Mouse (Mus musculus): Measurements from ENCODE around the gene Tmem200b.

Tmem200b gene

DNA sequence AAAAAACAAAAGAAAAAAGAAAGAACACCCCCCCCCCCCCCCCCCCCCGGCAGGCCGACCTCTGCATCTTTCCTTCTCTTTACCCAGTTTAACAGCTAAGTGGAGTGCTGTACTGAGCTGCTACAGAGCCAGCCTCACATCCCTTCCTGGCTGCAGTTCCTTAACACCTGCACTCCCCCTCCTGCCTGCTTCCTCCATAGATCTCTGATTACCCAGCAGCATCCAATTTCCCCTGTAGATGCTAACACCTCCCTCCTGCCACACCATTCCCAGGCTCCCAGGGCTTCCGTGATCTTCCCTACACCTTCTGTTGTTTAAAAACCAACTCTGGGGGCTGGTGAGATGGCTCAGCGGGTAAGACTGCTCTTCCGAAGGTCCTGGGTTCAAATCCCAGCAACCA lies 10.1 kb upstream of the Tmem200b start:
- no peak for DNase-seq

DNA sequence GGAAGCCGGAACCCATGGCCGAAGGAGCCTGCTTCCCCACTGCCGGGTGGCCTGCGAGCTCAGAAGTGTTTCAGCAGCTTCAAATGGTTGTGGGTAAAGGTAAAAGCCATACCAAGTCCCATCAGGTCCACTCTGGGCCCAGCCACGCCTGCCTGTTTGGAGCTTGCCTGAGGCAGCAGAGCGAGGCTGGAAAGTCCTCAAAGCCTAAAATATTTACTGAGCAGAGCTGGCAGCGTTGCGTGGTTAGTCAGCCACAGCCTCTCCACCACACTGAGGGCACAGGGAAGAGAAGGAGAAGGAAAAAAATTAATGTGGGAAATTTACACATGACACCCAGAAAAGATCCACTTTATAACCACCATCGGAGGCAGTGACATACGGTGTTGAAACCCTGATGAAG lies 8.0 kb upstream of the Tmem200b start:
- DNase-seq, result no peak

DNA sequence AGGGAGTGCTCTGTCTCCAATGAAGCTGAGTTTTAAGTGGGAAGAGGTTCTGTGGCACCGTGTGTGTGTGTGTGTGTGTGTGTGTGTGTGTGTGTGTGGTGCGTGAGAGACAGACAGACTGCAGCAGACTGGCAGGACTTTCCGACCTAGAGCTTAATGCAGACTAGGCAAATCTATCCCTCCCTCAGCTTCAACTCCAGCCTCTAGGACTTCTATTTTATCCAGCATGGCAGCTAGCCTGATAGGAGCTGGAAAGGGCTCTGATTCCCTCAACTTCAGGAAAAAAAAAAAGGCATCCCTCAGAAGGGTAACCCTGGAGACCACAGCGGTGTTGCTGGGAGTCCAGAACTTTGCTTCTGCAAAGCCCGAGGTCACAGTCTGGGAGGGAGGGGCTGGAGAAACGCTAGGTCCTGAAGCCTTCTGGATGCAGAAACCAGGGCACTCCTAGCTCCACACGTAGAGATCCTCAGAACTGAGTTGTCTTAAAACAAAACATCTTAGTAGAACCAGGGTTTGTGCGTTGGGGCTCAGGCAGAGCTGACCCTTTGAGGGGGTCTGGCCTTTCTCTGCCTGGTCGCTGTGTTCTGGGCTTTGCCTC lies 7.4 kb upstream of the Tmem200b start:
- DNase-seq, result no peak

DNA sequence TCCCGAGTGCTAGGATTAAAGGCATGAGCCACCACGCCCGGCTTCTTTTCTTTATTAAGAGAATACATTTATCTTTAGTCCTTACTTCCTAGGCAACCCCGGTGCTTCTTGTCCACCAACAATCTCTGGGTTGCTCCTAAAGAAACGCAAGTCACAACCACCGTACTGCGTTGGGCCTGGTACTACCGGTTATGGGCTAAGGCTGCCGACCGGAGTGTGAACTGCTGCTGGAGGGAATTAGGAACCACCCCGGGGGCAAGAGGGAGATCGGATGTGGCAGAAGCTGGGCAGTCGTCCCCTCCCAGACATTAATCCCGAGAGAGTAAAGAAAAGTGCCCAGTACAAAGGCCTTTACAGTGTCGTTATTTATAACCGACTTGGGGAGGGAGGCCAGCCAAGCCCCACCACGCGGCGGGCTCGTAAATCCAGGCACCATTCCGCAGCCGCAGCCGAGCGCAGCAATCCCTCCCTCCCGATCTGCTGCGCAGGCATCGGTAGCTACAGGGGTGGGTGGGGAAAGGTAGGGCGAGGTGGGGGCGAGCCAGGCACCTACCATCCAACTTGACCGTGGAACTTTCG lies 6.6 kb upstream of the Tmem200b start:
- no peak for DNase-seq

DNA sequence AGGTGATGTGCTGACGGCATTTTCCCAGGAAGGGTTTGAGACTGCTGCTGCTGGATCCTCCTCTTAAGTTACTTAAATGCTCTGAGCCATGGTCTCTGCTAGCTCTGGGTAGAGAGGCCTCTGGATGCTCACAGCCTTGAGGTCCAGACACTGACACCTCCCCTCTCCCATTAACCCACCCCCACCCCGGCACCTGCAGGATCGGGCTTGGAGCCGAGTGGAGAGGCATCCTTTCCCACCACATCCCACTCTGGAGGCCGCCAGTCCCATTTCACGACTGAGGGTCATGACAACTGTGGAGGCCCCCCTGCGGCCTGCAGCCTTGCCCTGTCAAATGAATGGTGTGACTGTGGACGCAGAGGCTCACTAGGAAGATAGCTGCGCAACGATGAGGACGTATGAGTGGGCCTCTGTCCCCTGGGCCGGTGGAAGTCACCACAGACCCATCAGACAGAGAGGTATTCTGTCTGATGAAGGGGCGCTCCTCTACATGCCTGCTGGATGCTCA lies 5.7 kb upstream of the Tmem200b start:
- DNase-seq, result no peak

DNA sequence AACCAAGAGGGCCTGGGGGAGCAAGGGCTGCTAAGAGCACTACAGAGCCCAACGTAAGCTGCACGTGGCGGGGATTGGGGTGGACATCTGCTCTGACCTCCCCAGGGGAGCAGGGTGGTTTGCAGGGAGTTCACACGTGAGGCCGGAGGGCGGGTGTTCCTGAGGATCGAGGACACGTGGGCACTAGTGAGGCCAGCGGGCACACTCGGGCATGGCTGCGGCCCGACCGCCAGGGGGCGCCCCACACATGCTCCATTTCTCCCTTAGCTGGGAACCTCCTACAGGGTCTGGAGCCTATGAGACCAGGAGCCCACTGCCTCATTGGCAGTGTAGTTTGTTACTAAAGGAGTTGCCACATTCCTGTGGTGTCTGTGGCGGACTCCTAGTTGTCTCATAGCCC lies 5.1 kb upstream of the Tmem200b start:
- peak; percentile 80 for DNase-seq

DNA sequence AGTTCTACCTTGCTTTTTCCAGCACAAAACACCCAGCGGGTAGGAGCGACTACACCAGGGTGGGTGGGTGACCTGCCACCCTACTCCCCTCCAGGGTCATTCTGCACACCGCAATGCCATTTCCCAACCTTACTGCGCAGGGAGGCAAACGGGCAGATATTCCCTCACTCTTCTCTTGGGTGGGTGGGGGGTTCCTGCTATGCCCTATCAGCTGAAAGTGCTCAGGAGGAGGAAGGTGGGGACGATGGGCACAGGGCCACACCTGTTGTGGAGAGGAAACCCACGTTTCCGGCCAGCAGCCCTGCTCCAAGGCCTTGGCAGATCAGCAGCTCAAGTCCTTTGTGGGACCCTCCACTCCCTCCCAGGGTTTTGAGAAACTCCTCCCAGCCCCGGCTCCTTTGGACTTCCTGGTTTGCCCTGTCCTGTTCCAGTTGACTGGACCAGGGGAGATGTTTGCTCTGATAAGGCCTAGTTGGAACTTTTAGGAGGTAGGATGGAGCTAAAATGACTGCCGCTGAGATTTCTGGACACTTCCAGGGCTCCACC lies 4.5 kb upstream of the Tmem200b start:
- no peak for DNase-seq

DNA sequence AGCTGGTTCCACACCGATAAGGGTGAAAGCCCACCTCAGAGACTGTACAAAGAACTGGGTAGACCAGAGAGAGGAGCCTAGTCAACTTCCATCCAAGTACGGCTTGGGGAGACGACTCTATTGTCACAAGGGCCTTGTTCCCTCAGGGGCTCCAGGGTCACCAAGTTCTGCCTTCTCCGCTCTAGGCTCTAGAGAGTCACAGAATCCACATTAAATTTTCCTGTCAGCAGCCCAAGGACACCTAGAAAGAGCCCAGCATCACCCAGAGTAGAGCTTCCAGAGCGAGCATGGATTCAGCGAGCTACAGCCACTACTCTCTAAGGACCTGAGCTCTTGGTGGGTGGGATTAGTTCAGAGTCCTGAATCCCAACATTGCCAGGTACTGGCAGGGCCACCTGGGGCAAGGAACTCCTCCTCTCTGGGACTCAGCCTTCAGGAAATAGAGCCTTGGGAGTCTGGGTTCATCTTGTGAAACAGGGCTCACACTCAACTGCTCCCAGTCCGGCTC lies 3.5 kb upstream of the Tmem200b start:
- no peak for DNase-seq

DNA sequence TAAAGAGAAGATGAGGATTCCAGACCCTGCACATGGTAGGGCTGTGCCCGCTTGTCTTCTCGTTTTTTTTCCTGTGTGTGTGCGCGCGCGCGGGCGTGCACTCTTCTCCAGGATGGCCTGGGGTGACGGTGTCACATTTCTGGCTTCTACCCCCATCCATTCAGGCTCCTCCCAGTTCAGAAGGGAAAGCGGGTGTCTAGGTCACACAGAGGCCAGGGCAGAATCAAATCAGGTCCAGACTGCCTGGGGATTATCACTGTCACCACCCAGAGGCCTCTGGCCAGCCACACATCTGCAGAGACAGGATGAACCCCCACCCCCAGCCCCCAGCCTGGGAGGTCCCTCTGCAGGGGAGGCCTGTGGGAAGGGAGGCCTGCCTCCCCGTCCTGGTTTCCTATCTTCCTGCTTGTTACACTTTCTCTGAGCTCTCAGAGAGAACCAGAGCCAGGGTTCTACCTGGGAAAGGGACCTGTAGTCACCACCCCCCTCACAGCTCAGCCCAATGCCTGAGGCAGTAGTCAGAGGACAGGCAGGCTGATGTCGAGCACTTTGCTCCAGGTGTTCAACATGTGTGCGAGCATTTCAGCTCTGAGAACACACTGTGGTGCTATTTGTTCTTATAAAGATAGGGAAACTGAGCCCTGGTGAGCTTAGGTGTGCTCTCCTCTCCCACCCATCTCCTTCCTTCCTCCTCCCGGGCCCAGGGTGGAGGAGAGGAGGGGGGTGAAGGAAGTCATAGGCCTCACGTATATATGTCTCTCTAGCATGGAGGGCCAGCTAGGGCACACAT lies 2.7 kb upstream of the Tmem200b start:
- no peak for DNase-seq

DNA sequence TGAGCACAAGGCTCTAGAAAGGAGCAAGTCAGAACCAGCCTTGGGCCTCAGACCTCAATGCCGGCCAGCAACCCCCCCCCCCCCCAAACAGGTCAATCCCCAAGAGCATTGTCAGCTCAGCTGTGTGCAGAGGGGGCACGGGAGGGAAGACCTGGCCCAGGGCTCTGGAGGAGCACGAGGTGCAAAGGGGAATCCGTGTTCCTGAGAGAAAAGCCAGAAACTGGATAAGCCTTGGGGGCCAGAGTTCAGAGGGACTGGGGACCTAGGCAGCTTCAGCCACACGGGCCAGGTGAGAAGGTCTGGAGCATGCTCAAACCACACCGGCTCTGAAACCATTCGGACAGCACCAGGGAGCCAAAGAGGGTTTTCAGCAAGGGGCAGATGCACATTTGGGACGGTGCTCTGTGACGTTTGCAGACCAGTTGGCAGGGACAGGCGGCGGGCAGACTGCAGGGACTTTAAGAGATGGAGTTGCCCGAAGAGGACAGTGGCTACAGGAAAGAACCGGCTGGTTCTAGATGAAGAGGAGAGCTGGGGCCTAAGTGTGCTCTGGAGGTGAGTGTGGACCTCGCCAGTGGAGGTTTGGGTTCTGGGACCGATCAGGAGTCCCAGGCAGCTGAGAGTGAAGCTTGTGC lies 1.9 kb upstream of the Tmem200b start:
- no peak for DNase-seq

DNA sequence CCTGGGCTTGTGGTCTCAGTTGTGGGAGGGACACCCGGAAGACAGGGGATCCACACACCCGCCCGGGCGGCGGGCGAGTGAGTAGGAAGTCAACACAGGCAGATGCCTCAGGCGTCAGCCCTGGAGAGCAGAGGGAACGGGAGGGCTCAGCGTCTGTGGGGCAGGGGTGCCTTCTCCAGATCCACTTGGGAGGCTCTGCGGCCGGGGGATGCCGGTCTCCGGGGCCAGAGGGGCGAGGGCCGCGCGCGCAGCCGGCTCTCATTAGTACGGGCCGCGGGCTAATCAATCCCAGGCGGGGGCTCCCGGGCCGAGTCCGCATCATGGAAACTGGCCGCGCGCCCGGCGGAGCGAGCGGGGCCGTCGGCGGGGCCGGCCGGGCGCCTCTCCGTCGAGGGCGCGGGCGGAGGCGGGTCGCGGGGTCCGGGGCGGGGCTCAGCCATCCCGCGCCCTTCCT lies 1.4 kb upstream of the Tmem200b start:
- DNase-seq, result no peak

DNA sequence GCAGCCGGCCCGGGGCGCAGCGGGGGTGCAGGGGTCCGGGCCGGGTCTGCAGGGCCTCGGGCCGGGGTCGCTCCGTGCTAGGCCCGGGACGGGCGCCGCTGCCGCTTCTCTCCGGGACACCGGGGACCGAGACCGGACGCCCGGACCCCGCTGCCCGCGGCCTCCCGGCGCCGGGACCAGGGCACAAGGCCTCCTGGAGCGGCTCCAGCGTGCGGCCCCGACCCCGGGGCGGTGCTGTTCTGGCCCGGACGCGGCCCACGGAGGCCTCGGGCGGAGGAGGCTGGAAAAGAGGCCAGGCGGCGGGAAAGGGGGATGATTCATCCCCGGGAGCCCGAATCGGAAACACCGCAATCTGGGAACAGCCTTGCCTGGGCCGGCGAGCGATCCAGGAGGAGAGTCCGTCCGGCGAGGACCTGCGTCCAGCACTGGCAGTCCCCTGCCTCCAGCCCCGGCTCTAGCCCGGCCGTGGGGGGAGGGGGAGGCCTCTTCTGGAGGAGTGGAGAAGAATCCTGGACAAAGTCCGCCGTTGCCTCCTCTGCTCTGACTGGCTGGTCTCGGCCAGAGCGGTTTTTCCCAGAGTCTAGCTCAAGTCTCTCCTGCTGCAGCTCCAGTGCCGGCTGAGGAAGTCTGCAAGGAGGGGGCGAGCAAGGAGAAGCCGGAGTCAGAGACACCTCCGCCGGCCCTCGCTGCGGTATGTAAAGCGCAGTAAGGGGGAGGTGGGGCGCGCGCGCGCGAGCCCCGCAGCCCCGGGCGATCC lies 798 bp upstream of the Tmem200b start:
- DNase-seq, result no peak

DNA sequence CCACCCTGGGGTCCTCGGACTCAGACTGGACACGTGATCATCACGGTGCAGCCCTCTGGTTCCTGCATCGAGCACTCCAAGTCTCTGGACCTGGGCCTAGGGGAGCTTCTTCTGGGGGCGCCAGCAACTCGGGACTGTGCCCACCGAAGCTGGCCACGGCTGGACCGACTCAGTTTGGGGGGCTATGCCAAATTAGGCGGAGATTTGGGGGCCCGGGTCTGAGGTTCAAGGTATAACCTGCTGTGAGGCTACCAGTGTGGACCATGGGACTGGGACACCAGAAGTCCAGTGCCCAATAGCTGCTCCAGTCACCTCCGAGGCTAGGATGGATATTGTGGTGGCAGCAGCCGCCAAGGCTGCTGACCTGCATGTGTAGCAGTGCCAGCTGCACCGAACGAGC lies 833 bp downstream of the Tmem200b start:
- no peak for DNase-seq

DNA sequence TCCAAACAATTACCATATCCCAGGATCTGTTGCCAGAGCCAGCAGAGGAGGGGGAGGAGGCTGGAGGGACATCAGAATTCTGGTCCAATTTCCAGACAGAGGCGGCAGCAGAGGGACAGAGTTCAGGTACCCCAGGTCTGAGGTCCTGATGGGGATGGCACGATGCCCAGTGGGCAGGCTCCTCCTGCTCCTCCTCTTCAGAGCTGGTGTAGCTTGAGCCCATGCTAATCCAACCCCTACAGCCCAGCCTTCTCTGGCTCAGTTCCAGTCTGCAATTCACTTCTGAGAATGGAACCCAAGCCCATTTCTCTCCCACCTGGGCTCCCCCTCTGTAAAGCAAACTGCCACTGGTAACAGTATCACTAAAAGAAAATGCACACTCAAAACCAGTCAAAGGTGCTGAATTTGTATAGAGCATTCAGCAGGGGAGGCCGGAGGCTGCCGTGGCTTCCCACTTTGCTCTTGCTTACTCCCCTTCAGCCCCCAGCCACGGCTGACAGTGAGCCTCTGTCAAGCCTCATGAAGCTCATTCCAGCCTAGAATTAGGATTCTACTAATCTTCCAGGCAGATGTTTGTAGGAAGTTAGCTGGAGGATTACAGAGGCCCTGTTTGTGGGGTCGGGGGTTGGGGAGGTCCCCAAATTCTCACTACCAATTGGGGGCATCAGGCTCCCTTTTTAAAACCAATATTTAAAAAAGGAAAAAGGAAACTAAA lies 2.7 kb downstream of the Tmem200b start:
- no peak for DNase-seq

DNA sequence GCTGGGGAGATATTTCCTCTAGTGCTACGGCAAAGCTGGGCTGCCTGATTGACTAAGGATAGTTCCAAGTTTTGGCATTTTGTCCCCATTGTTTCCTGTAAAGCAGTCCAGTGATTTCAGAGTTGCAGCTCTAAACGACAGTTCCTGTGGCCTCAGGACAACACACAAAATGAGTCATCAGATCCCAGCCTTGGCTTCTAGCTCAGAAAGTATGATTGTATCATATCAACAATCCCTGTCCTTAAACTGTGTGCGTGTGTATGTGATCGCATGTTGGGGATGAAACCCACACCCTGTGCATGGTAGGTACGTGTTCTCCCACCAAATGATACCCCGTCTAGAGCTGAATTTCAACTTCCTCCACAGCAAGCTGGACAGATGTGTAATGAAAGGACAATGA lies 7.6 kb downstream of the Tmem200b start:
- DNase-seq, result no peak

DNA sequence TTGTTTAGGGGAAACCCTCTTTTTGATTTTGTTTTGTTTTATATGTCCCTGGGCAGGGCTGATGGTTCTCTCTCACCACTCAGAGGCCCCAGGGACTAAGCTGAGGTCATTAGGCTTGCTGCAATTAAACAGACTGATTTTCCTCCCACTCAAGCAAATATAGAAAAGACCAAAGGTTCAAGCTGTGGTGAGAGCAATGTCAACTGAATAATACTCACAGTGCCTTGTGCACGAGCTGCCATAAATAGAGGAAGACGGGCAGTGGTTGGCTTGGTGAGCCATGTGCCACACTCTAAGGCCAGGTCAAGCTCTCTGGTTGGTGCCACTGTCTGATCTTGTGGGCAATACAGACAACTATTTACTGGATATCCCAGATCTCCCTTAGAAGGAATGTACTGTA lies 17.9 kb downstream of the Tmem200b start:
- no peak for DNase-seq

DNA sequence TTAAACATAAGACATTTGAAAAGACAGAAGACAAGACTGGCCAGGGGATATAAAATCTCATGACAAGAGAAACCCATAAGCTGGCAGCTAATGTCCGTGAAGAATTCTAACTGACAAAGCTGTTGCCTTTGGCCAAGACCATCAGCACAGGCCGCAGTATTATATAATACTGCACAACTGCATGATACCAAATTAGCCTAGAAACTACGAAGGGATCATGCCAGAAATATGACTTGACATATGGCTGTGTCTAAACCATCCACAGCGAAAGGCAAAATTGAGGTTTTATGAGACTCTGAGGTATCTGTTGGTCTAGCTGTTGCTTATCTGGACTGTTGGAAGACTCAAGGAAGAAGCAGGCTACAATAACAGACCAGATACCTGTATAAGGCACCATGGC lies 19.3 kb downstream of the Tmem200b start:
- DNase-seq, result no peak

DNA sequence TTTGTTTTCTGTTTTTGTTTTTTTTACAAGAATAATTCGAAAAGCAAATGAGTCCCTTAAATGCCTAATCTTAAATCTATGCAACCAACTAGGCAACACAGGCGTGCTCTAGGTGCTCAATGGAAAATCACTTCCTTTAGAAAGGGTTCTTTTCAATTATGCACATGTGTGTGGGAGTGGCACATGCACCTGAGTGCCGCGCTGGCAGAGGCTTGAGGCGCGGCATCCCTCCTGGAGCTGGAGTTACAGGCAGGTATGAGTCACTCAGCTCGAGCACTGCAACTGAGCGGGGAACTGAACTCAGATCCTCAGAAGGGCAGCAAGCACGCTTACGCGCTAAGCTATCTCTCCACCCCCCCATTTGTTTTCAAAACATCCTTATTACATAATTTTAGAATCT lies 26.3 kb downstream of the Tmem200b start:
- no peak for DNase-seq

DNA sequence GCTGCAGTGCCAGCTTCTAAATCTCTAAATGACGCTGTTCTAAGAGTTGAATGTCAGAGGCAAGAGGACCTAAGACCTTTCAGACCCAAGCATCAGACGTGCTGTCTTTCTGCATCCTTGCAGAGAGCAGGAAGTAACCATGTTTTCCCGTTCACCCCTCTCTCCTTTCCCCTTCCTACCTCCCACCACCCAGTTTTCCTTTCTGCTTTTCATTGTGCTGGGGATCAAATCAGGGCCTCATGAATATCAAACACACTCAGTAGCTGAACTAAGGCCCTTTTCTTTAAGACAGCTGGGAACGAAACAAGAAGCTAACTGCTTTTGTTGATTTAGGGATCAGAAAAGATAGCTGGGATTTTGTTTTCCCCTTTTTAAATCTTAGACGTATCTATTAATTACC lies 28.3 kb downstream of the Tmem200b start:
- DNase-seq, result no peak

DNA sequence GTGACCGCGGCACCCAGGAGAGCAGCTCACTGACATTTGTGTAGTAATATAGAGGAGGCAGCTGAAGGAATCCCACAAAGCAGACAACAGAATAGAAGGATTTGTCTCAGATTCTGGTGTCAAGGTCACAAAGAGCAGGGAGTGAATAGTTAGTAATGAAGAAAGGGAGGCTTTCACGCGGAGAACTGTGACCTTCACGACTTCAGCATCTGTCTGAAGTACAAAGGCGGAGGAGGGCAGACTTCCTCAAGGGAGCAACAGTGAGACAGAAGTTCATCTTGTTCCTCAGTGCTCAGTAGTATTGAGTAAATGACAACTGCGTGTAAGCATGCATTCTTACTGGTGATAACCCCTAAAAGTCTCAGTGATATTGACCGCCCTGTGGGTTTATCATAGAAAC lies 29.1 kb downstream of the Tmem200b start:
- no peak for DNase-seq

DNA sequence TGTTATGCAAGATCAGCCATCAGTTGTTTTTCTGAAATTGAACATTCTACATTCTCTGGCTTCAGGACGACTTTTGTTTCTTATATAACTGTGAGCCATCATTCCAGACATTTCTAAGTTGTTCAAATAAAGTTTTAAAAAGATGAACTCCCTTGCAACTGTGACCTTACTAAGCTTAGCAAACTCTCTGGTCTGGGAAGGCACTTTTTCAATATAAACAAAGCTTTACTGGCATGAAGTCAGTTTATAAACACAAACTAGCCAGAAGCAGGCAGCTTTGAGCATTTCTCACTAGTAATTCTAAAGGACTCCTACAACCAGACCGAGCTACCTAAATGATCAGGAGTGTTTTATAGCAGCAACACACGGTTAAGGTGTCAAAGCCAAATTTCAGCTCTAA lies 35.6 kb downstream of the Tmem200b start:
- DNase-seq, result no peak

DNA sequence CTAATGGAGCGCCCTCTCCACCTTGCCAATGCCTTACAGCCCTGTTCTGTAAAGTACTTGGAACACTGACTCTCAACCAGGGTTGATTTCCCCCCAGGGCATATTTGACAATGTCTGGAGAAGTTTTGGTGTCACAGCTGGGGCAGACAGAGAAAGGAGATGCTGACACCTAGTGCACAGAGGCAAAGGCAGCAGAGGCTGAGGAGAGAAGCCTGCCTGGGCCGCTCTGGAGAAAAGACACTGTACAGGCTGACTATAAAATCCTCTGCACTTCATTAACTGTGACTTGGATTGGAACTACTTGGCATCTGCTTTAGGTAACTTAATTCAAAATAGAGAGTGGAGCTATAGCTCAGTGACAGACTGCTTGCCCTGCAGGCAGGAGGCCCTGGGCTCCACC lies 47.3 kb downstream of the Tmem200b start:
- DNase-seq, result no peak

Data from thymus, postnatal 14 days (tissue).